8 mouse cellular contexts compared by ENCODE assay signal in the genomic region with DNA sequence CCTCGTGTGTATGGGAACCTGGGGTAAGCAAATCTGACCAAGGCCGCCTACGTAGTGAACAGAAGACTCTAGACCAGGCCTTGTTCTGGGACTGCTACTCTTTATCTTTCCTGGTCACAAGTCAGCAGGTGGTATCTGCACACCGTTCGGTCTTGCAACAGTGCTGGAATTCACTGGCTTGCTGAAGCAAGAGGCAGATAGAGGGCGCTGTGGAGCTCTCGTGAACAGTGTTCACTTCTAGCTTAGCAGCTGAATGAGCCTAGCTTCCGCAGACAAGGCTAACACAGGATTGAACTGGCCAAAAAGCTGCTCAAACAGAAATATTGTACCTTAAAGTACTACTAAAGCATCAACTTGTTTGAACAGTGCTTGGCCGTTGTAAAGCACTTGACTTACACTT.
DNase-seq lines count a peak whose midpoint lies in the region; ATAC-seq and TF ChIP-seq lines count a peak whose summit lies in the region.

No protein-coding gene starts in this region.

- no peaks in the 10 kb centered on the region for H3K79me3 ChIP-seq in C2C12 (ENCODE audit: low read depth)

- no peaks in the 10 kb centered on the region for H3K9me3 ChIP-seq in embryonic facial prominence, embryonic 11.5 days (replicated peaks; ENCODE audit: control insufficient read depth, low read length)
- no peaks in the 10 kb centered on the region for H3K9me3 ChIP-seq in heart, embryonic 12.5 days (replicated peaks)
- H3K9me3 ChIP-seq in liver, postnatal 0 days (ENCODE audit: low read length) = no peaks in the 10 kb centered on the region

- H3ac ChIP-seq in C2C12 (ENCODE audit: control insufficient read depth, insufficient read length, low read depth) = no peak overlapping the region

- no peaks in the 10 kb centered on the region for H3K4me1 ChIP-seq in embryonic facial prominence, embryonic 11.5 days (ENCODE audit: control insufficient read depth, insufficient read depth, low read length)
- H3K4me1 ChIP-seq in heart, embryonic 12.5 days (replicated peaks) = peaks cover 34% of the 10 kb centered on the region
- H3K4me1 ChIP-seq in liver, postnatal 0 days (ENCODE audit: insufficient read depth) = peaks cover 25% of the 10 kb centered on the region

- H3K9ac ChIP-seq in embryonic facial prominence, embryonic 11.5 days (replicated peaks; ENCODE audit: low read length) = no peak overlapping the region
- H3K9ac ChIP-seq in heart, embryonic 12.5 days = no peak overlapping the region
- no peak overlapping the region for H3K9ac ChIP-seq in liver, postnatal 0 days (replicated peaks)

- H3K4me2 ChIP-seq in embryonic facial prominence, embryonic 11.5 days (ENCODE audit: low read depth, low read length) = no peak overlapping the region
- no peak overlapping the region for H3K4me2 ChIP-seq in heart, embryonic 12.5 days
- no peak overlapping the region for H3K4me2 ChIP-seq in liver, postnatal 0 days (ENCODE audit: low read depth, low read length)

- H3K27me3 ChIP-seq in C2C12 (ENCODE audit: control insufficient read depth, insufficient read depth, insufficient read length) = no peaks in the 10 kb centered on the region
- no peaks in the 10 kb centered on the region for H3K27me3 ChIP-seq in embryonic facial prominence, embryonic 11.5 days (ENCODE audit: control insufficient read depth, insufficient read depth, low read length)
- H3K27me3 ChIP-seq in heart, embryonic 12.5 days (replicated peaks) = 0 out of 2 replicates have a peak, but pooled peaks cover 4% of the 10 kb centered on the region
- no peaks in the 10 kb centered on the region for H3K27me3 ChIP-seq in liver, postnatal 0 days (ENCODE audit: insufficient read depth, low read length)

- TF ChIP-seq EP300 in liver, postnatal 0 days (IDR thresholded peaks at IDR 0.05; ENCODE audit: low read depth) = no peak

- H3K36me3 ChIP-seq in C2C12 (ENCODE audit: control insufficient read depth, insufficient read depth) = no peaks in the 10 kb centered on the region
- no peaks in the 10 kb centered on the region for H3K36me3 ChIP-seq in embryonic facial prominence, embryonic 11.5 days (replicated peaks; ENCODE audit: control insufficient read depth, insufficient read depth, low read depth, low read length)
- H3K36me3 ChIP-seq in heart, embryonic 12.5 days = no peaks in the 10 kb centered on the region
- no peaks in the 10 kb centered on the region for H3K36me3 ChIP-seq in liver, postnatal 0 days (replicated peaks; ENCODE audit: insufficient read depth, low read length)

- peak; percentile 46 for TF ChIP-seq CTCF in C2C12 (IDR thresholded peaks at IDR 0.05; ENCODE audit: control insufficient read depth, insufficient read depth, insufficient read length)
- TF ChIP-seq CTCF in liver, postnatal 0 days (IDR thresholded peaks at IDR 0.05; ENCODE audit: low read depth) = peak; percentile 94

- DNase-seq in adrenal gland, postnatal 14 days = peak; percentile 90
- DNase-seq in embryonic facial prominence, embryonic 11.5 days (ENCODE audit: low spot score) = peak; percentile 94
- DNase-seq in kidney, postnatal 25 days = peak; percentile 90 to 96
- peak; percentile 88 for DNase-seq in liver, postnatal 0 days
- DNase-seq in ovary, postnatal 10 days (ENCODE audit: low spot score) = peak; percentile 46
- peak; percentile 90 for DNase-seq in thymus, postnatal 0 days (ENCODE audit: low spot score)

- H3K79me2 ChIP-seq in C2C12 (ENCODE audit: control insufficient read depth, insufficient read depth) = no peaks in the 10 kb centered on the region

- 0 out of 2 replicates have a peak, but pooled peaks have one; percentile 59 for ATAC-seq in embryonic facial prominence, embryonic 11.5 days (replicated peaks; ENCODE audit: insufficient number of reproducible peaks, low FRiP score, low TSS enrichment, low read depth)
- ATAC-seq in heart, embryonic 12.5 days (ENCODE audit: insufficient number of reproducible peaks, low FRiP score) = peak; percentile 66; the same call in 1 of the 2 replicates
- ATAC-seq in liver, postnatal 0 days = peak; percentile 74

- no peak overlapping the region for H3K27ac ChIP-seq in embryonic facial prominence, embryonic 11.5 days (replicated peaks; ENCODE audit: low read depth, low read length)
- H3K27ac ChIP-seq in heart, embryonic 12.5 days (ENCODE audit: poor library complexity, severe bottlenecking) = no peak overlapping the region
- H3K27ac ChIP-seq in liver, postnatal 0 days (ENCODE audit: low read depth) = no peak overlapping the region

- WGBS in embryonic facial prominence, embryonic 11.5 days = 28% methylated on average over 9 of the region's 9 CpGs
- WGBS in heart, embryonic 12.5 days = 39% methylated on average over 9 of the region's 9 CpGs
- 25% methylated on average over 9 of the region's 9 CpGs for WGBS in liver, postnatal 0 days (ENCODE audit: insufficient replicate concordance)

- no peak overlapping the region for H3K4me3 ChIP-seq in C2C12 (ENCODE audit: insufficient read depth, poor library complexity, severe bottlenecking)
- no peak overlapping the region for H3K4me3 ChIP-seq in embryonic facial prominence, embryonic 11.5 days (ENCODE audit: low read depth, low read length)
- H3K4me3 ChIP-seq in heart, embryonic 12.5 days = no peak overlapping the region
- no peak overlapping the region for H3K4me3 ChIP-seq in liver, postnatal 0 days (ENCODE audit: low read depth, low read length)

TF ChIP-seq in C2C12, 6 proteins besides CTCF, POLR2A, EP300 and RAD21:
- TF ChIP-seq CEBPB (IDR thresholded peaks at IDR 0.05; ENCODE audit: low read depth) (no peak), MYOG (IDR thresholded peaks at IDR 0.05; ENCODE audit: control insufficient read depth, extremely low read depth, insufficient read length) (no peak), USF1 (IDR thresholded peaks at IDR 0.05; ENCODE audit: low read depth) (no peak), MAX (IDR thresholded peaks at IDR 0.05) (no peak), MYOD1 (IDR thresholded peaks at IDR 0.05; ENCODE audit: control insufficient read depth, insufficient read length, low read depth) (no peak), FOSL1 (IDR thresholded peaks at IDR 0.05; ENCODE audit: insufficient read depth, low read length, poor library complexity, severe bottlenecking) (no peak)
